Mouse (Mus musculus): ENCODE results near the gene Tmem120a.

Tmem120a gene

GRCm38 (mm10) chr5:135731322-135731721 lies 12.9 kb downstream of the Tmem120a start:
- no peak for DNase-seq (ENCODE audit: low spot score)

GRCm38 (mm10) chr5:135730916-135731315 lies 13.3 kb downstream of the Tmem120a start:
- DNase-seq (ENCODE audit: low spot score) = peak; percentile 85

- no peak for DNase-seq (ENCODE audit: low spot score)
These were observed 14.0 kb downstream of the Tmem120a start for GRCm38 (mm10) chr5:135730278-135730677.

- no peak for DNase-seq (ENCODE audit: low spot score)
These were observed 14.9 kb downstream of the Tmem120a start for GRCm38 (mm10) chr5:135729351-135729750.

GRCm38 (mm10) chr5:135728361-135728760 lies 15.9 kb downstream of the Tmem120a start:
- no peak for DNase-seq (ENCODE audit: low spot score)

GRCm38 (mm10) chr5:135727871-135728270 lies 16.4 kb downstream of the Tmem120a start:
- DNase-seq (ENCODE audit: low spot score) = no peak

- DNase-seq (ENCODE audit: low spot score) = peak; percentile 48
These were observed 17.5 kb downstream of the Tmem120a start for GRCm38 (mm10) chr5:135726641-135727346.

GRCm38 (mm10) chr5:135725991-135726390 lies 18.3 kb downstream of the Tmem120a start:
- DNase-seq (ENCODE audit: low spot score) = no peak

GRCm38 (mm10) chr5:135725391-135725841 lies 18.8 kb downstream of the Tmem120a start:
- peak; percentile 43 for DNase-seq (ENCODE audit: low spot score)

- no peak for DNase-seq (ENCODE audit: low spot score)
These were observed 19.5 kb downstream of the Tmem120a start for GRCm38 (mm10) chr5:135724536-135725322.

GRCm38 (mm10) chr5:135723165-135723751 lies 21.0 kb downstream of the Tmem120a start:
- DNase-seq (ENCODE audit: low spot score) = peak; percentile 55

- peak; percentile 97 for DNase-seq (ENCODE audit: low spot score)
These were observed 22.1 kb downstream of the Tmem120a start for GRCm38 (mm10) chr5:135722121-135722520.

- DNase-seq (ENCODE audit: low spot score) = no peak
These were observed 23.2 kb downstream of the Tmem120a start for GRCm38 (mm10) chr5:135721076-135721475.

GRCm38 (mm10) chr5:135720121-135720520 lies 24.1 kb downstream of the Tmem120a start:
- no peak for DNase-seq (ENCODE audit: low spot score)

GRCm38 (mm10) chr5:135719586-135720120 lies 24.6 kb downstream of the Tmem120a start:
- DNase-seq (ENCODE audit: low spot score) = no peak

GRCm38 (mm10) chr5:135715624-135716023 lies 28.6 kb downstream of the Tmem120a start:
- DNase-seq (ENCODE audit: low spot score) = no peak

- DNase-seq (ENCODE audit: low spot score) = peak; percentile 74
These were observed 30.6 kb downstream of the Tmem120a start for GRCm38 (mm10) chr5:135713441-135714218.

- DNase-seq (ENCODE audit: low spot score) = no peak
These were observed 31.4 kb downstream of the Tmem120a start for GRCm38 (mm10) chr5:135712803-135713202.

GRCm38 (mm10) chr5:135711582-135712355 lies 32.5 kb downstream of the Tmem120a start:
- DNase-seq (ENCODE audit: low spot score) = no peak

GRCm38 (mm10) chr5:135710599-135711214 lies 33.5 kb downstream of the Tmem120a start:
- DNase-seq (ENCODE audit: low spot score) = peak; percentile 94
